23 mouse cellular contexts compared by ENCODE assay signal in the genomic region with DNA sequence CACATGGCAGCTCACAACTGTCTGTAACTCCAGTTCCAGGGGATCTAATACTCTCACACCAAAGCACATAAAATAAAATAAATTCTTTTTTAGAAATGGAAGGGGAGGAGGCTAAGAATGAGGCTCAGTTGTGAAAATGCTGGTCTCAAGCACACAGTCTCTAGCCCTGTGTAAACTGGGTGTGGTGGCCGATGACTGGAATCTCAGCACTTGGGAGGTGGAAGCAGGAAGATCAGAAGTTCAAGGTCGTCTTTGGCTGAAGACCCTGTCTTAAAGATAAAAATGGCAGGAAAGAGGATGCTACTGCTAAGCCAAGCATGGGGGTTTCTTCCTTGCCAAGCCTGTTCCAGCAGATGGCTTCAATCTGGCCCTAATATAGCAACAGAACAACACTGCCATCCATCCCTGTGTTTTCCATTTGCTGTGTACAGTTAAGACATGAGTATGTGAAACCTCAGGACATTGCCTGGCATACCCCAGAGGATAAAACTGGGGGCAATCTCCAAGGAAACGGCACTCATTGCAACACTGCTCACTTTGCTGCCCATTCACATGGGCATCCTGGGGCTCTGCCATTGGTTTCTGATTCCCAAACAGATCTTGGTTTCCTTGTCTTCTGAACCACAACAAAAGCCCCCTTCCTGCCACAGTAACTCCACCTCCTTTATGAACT.
A peak's percentile ranks its signal among the peaks of the same experiment; 100 is the strongest.
DNase-seq lines count a peak whose midpoint lies in the region; ATAC-seq and TF ChIP-seq lines count a peak whose summit lies in the region.
"Had no signal": no experiment of that assay in that cellular context is flagged by ENCODE, and none has a peak within 500 bp of the region (broad histone marks: within the 10 kb centered on the region; RNA-seq: fewer than 3 reads in every experiment).

No protein-coding gene starts in this region.

- no peaks in the 10 kb centered on the region for H3K27me3 ChIP-seq in forebrain, postnatal 0 days (ENCODE audit: insufficient read depth, low read length)
- H3K27me3 ChIP-seq in forebrain, embryonic 10.5 days (ENCODE audit: poor library complexity, severe bottlenecking): peaks cover 83% of the 10 kb centered on the region
- no peaks in the 10 kb centered on the region; the same call in 1 of the 2 replicates for H3K27me3 ChIP-seq in ES-Bruce4 (ENCODE audit: control insufficient read depth, insufficient read depth, low read length, poor library complexity, severe bottlenecking)
- H3K27me3 ChIP-seq: heart, embryonic 13.5 days; hindbrain, embryonic 12.5 days; limb, embryonic 15.5 days; midbrain, embryonic 13.5 days; stomach, embryonic 15.5 days had no signal

- H3K27ac ChIP-seq in forebrain, postnatal 0 days (ENCODE audit: low read depth, low read length): no peak overlapping the region
- no peak overlapping the region for H3K27ac ChIP-seq in forebrain, embryonic 10.5 days
- no peak overlapping the region for H3K27ac ChIP-seq in ES-Bruce4 (ENCODE audit: insufficient read depth, low read length)
- H3K27ac ChIP-seq: heart, adult 2 months; heart, embryonic 13.5 days; hindbrain, embryonic 12.5 days; kidney, postnatal 0 days; limb, embryonic 15.5 days; liver, embryonic 14.5 days; midbrain, embryonic 13.5 days; stomach, embryonic 15.5 days had no signal

- whole genome bisulfite sequencing in forebrain, postnatal 0 days: 55% methylated on average over 3 of the region's 3 CpGs
- WGBS in forebrain, embryonic 10.5 days: 61% methylated on average over 3 of the region's 3 CpGs

- no peak overlapping the region for H3K4me2 ChIP-seq in forebrain, postnatal 0 days (ENCODE audit: low read depth)
- H3K4me2 ChIP-seq: heart, embryonic 13.5 days; hindbrain, embryonic 12.5 days; limb, embryonic 15.5 days; lung, embryonic 14.5 days; midbrain, embryonic 13.5 days; stomach, embryonic 15.5 days had no signal

- peak; percentile 47 for ATAC-seq in forebrain, postnatal 0 days
- ATAC-seq: midbrain, embryonic 13.5 days had no signal

- no peaks in the 10 kb centered on the region for H3K36me3 ChIP-seq in forebrain, postnatal 0 days (ENCODE audit: insufficient read depth)
- no peaks in the 10 kb centered on the region for H3K36me3 ChIP-seq in forebrain, embryonic 10.5 days (replicated peaks)
- no peaks in the 10 kb centered on the region for H3K36me3 ChIP-seq in ES-Bruce4 (ENCODE audit: control insufficient read depth, insufficient read depth, low read length, poor library complexity, severe bottlenecking)
- H3K36me3 ChIP-seq: heart, embryonic 13.5 days; hindbrain, embryonic 12.5 days; limb, embryonic 15.5 days; midbrain, embryonic 13.5 days; stomach, embryonic 15.5 days had no signal

- no peak overlapping the region for H3K4me3 ChIP-seq in forebrain, postnatal 0 days (ENCODE audit: low read depth, low read length)
- no peak overlapping the region for H3K4me3 ChIP-seq in forebrain, embryonic 10.5 days
- no peak overlapping the region for H3K4me3 ChIP-seq in ES-Bruce4 (ENCODE audit: low read depth, low read length)
- H3K4me3 ChIP-seq: heart, adult 2 months; heart, embryonic 13.5 days; hindbrain, embryonic 12.5 days; limb, embryonic 15.5 days; megakaryocyte, embryonic 14.5 days; midbrain, embryonic 13.5 days; stomach, embryonic 15.5 days had no signal

- TF ChIP-seq EP300 in ES-Bruce4 (IDR thresholded peaks at IDR 0.05; ENCODE audit: insufficient read depth, low read depth, low read length): peak; percentile 80; the same call in 1 of the 2 replicates

- no peak for TF ChIP-seq CTCF in forebrain, postnatal 0 days (IDR thresholded peaks at IDR 0.05; ENCODE audit: low read depth)
- TF ChIP-seq CTCF in ES-Bruce4 (IDR thresholded peaks at IDR 0.05; ENCODE audit: low read depth, low read length): no peak
- TF ChIP-seq CTCF in brain, embryonic 14.5 days (IDR thresholded peaks at IDR 0.05; ENCODE audit: borderline replicate concordance, extremely low read depth, insufficient read depth, insufficient read length): no peak

- no peaks in the 10 kb centered on the region for H3K9me3 ChIP-seq in forebrain, postnatal 0 days (ENCODE audit: low read length)
- H3K9me3 ChIP-seq in forebrain, embryonic 10.5 days: no peaks in the 10 kb centered on the region
- H3K9me3 ChIP-seq in ES-Bruce4 (replicated peaks; ENCODE audit: control insufficient read depth, insufficient read depth, low read length, poor library complexity, severe bottlenecking): no peaks in the 10 kb centered on the region
- H3K9me3 ChIP-seq: heart, embryonic 13.5 days; hindbrain, embryonic 12.5 days; limb, embryonic 15.5 days; megakaryocyte, embryonic 14.5 days; midbrain, embryonic 13.5 days; stomach, embryonic 15.5 days had no signal

- peak; percentile 23 to 41 for DNase-seq in cerebellum, postnatal 10 days
- DNase-seq in cerebellum, adult 11-12 months: no peak
- peak; percentile 19 for DNase-seq in forebrain, postnatal 0 days
- DNase-seq in forebrain, embryonic 10.5 days (ENCODE audit: extremely low spot score, low spot score): no peak
- DNase-seq in brain, embryonic 14.5 days (ENCODE audit: low read depth): peak; percentile 67
- DNase-seq in adrenal gland, postnatal 10 days: no peak
- no peak for DNase-seq in adrenal gland, postnatal 14 days
- DNase-seq: adrenal gland, adult 2 months; gastrocnemius, postnatal 25 days; heart, adult 2 months; heart, postnatal 14 days; kidney, adult 18-20 months; lung, embryonic 14.5 days; thymus, postnatal 25 days had no signal

- H3K4me1 ChIP-seq in forebrain, postnatal 0 days (ENCODE audit: insufficient read depth): no peaks in the 10 kb centered on the region
- H3K4me1 ChIP-seq in forebrain, embryonic 10.5 days: peaks cover 29% of the 10 kb centered on the region
- H3K4me1 ChIP-seq in ES-Bruce4 (ENCODE audit: control insufficient read depth, insufficient read depth, low read length): peaks cover 7% of the 10 kb centered on the region
- H3K4me1 ChIP-seq: hindbrain, embryonic 12.5 days; megakaryocyte, embryonic 14.5 days; midbrain, embryonic 13.5 days; stomach, embryonic 15.5 days had no signal

- no peak overlapping the region for H3K9ac ChIP-seq in forebrain, postnatal 0 days
- no peak overlapping the region for H3K9ac ChIP-seq in ES-Bruce4 (ENCODE audit: low read depth, poor library complexity, severe bottlenecking)
- H3K9ac ChIP-seq: heart, embryonic 13.5 days; hindbrain, embryonic 12.5 days; limb, embryonic 15.5 days; liver, embryonic 14.5 days; lung, embryonic 14.5 days; midbrain, embryonic 13.5 days; stomach, embryonic 15.5 days had no signal

- TF ChIP-seq POLR2A in ES-Bruce4 (IDR thresholded peaks at IDR 0.05; ENCODE audit: insufficient read depth, low read length): no peak
- TF ChIP-seq POLR2A in brain, embryonic 14.5 days (IDR thresholded peaks at IDR 0.05; ENCODE audit: borderline replicate concordance, extremely low read depth, insufficient read depth, insufficient read length, poor library complexity, severe bottlenecking): no peak

Comparison
In these comparisons a context has a peak if more than half of its experiments do, and no peak if none do; other contexts are left out.
1. DNase-seq: peak in cerebellum, postnatal 10 days (2 of 2), forebrain, postnatal 0 days (single experiment) and brain, embryonic 14.5 days (single experiment); none in cerebellum, adult 11-12 months (single experiment), forebrain, embryonic 10.5 days (single experiment), adrenal gland, postnatal 10 days (single experiment) and adrenal gland, postnatal 14 days (single experiment).